Mouse (Mus musculus) brain, embryonic 14.5 days (tissue): ENCODE measurements around the gene Fbxo9.

ENCODE experiments used
- CTCF ChIP-seq: fragments of 200-500 bp; IDR thresholded peaks from 2 replicates; pipeline ENCODE4 v1.5.1; 2012; ENCODE audit warnings: inconsistent platforms, mild to moderate bottlenecking, moderate library complexity, borderline replicate concordance; ENCODE audit not compliant: insufficient read depth, insufficient read length; ENCODE audit errors: extremely low read depth
- POLR2A ChIP-seq: fragments of 200-500 bp; IDR thresholded peaks from 2 replicates; pipeline ENCODE4 v1.6.1; 2012; ENCODE audit warnings: mild to moderate bottlenecking, inconsistent platforms, borderline replicate concordance; ENCODE audit not compliant: poor library complexity, insufficient read depth, insufficient read length, severe bottlenecking; ENCODE audit errors: extremely low read depth

DNA sequence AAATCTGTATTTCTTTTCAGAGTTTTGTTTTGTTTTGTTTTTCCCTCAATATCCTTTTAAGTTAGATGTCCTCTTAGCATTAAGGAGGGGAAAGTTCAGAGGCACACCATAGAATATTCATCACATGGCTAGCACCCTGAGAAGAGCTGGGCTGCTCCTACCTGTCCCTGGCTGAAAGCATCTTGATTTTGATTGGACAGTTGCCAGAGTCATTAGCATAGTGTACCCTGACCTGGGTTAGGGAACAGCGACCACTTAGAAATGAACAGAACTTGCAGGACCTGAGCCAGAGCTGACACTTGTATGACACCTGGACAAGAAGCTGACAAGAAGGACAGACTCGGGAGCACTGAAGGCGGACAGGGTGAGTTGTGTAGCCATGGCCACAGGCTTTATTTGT is 57.2 kb downstream of the Fbxo9 start, which contains the start of gene Gcm1:
- TF ChIP-seq CTCF: no peak
- TF ChIP-seq POLR2A: no peak
